In genomic region chr7:88322431-88322830, GRCm38 (mm10) we compare ENCODE assay signal across 24 mouse cellular contexts. TPM values are rescaled to one million over a fixed set of nuclear protein-coding genes. Genes with fewer than 3 reads are reported as not detected.
DNase-seq lines count a peak whose midpoint lies in the region; ATAC-seq and TF ChIP-seq lines count a peak whose summit lies in the region.
"Had no signal": no experiment of that assay in that cellular context is flagged by ENCODE, and none has a peak within 500 bp of the region (broad histone marks: within the 10 kb centered on the region; RNA-seq: fewer than 3 reads in every experiment).

No protein-coding gene starts in this region.

- peak; percentile 16 for DNase-seq in kidney, postnatal 0 days (ENCODE audit: low spot score)
- no peak for DNase-seq in kidney, postnatal 36 days
- DNase-seq in 416B (ENCODE audit: low read depth), result peak; percentile 43
- DNase-seq in MEL (ENCODE audit: low read depth, low spot score), result no peak
- no peak for DNase-seq in spleen, adult 18-20 months
- no peak for DNase-seq in kidney, adult 18-20 months
- DNase-seq: adrenal gland, postnatal 14 days; adrenal gland, postnatal 36 days; B cell, adult 2 months; cerebellum, adult 11-12 months; cerebellum, adult 2 months; cerebellum, adult 9-10 months; cerebellum, postnatal 10 days; cerebellum, postnatal 25 days; forebrain, postnatal 0 days had no signal

- H3K9me3 ChIP-seq in kidney, postnatal 0 days (replicated peaks; ENCODE audit: low read length), result no peaks in the 10 kb centered on the region
- no peaks in the 10 kb centered on the region for H3K9me3 ChIP-seq in MEL (replicated peaks; ENCODE audit: insufficient read depth, low read length)
- H3K9me3 ChIP-seq: embryonic facial prominence, embryonic 10.5 days; embryonic facial prominence, embryonic 12.5 days; forebrain, embryonic 13.5 days; forebrain, embryonic 15.5 days; G1E had no signal

- no peak for TF ChIP-seq POLR2A in MEL (IDR thresholded peaks at IDR 0.05; ENCODE audit: control insufficient read depth in 1 of 2, insufficient read depth in 1 of 2, low read depth in 1 of 2, low read length in 2 of 2, poor library complexity in 1 of 2)

- TF ChIP-seq RAD21 in MEL (IDR thresholded peaks at IDR 0.05; ENCODE audit: low read depth, low read length), result no peak

- no peaks in the 10 kb centered on the region for H3K4me1 ChIP-seq in kidney, postnatal 0 days (replicated peaks; ENCODE audit: insufficient read depth, low read length)
- peaks cover 11 to 17% of the 10 kb centered on the region in 2 experiments for H3K4me1 ChIP-seq in MEL (ENCODE audit: control insufficient read depth in 1 of 2, insufficient read depth in 2 of 2, low read length in 2 of 2)
- H3K4me1 ChIP-seq: embryonic facial prominence, embryonic 10.5 days; embryonic facial prominence, embryonic 12.5 days; forebrain, embryonic 13.5 days; forebrain, embryonic 15.5 days had no signal

- H3K27ac ChIP-seq in kidney, postnatal 0 days, result no peak overlapping the region
- no peak overlapping the region for H3K27ac ChIP-seq in MEL (ENCODE audit: control insufficient read depth, low read depth, low read length)
- H3K27ac ChIP-seq: embryonic facial prominence, embryonic 10.5 days; embryonic facial prominence, embryonic 12.5 days; forebrain, embryonic 13.5 days; forebrain, embryonic 15.5 days had no signal

- no peak overlapping the region for H3K9ac ChIP-seq in kidney, postnatal 0 days (ENCODE audit: low read depth, low read length)
- H3K9ac ChIP-seq in MEL (ENCODE audit: control insufficient read depth, low read depth, low read length, poor library complexity, severe bottlenecking), result no peak overlapping the region
- H3K9ac ChIP-seq: embryonic facial prominence, embryonic 12.5 days; forebrain, embryonic 13.5 days; forebrain, embryonic 15.5 days; forebrain, postnatal 0 days had no signal

- ATAC-seq in kidney, postnatal 0 days (replicated peaks; ENCODE audit: low FRiP score, low read depth), result no peak
- ATAC-seq: activated CD4-positive, CD25-positive, alpha-beta regulatory T cell, adult 4 months; CD4-positive, CD25-positive, alpha-beta regulatory T cell, adult 4 months; forebrain, embryonic 13.5 days; forebrain, embryonic 15.5 days; forebrain, postnatal 0 days; Patski had no signal

- TF ChIP-seq CTCF in kidney, postnatal 0 days (IDR thresholded peaks at IDR 0.05; ENCODE audit: low read depth), result no peak
- no peak for TF ChIP-seq CTCF in MEL (IDR thresholded peaks at IDR 0.05 in 2 of 3, conservative IDR thresholded peaks at IDR 0.05 in 1 of 3; ENCODE audit: control insufficient read depth in 1 of 3, insufficient read depth in 1 of 3, low read depth in 2 of 3, low read length in 3 of 3, poor library complexity in 1 of 3, severe bottlenecking in 1 of 3)

- H3K27me3 ChIP-seq in kidney, postnatal 0 days (ENCODE audit: insufficient read depth, low read length), result no peaks in the 10 kb centered on the region
- no peaks in the 10 kb centered on the region for H3K27me3 ChIP-seq in MEL (ENCODE audit: control insufficient read depth in 1 of 2, insufficient read depth in 2 of 2, low read length in 2 of 2)
- H3K27me3 ChIP-seq: CH12.LX; embryonic facial prominence, embryonic 12.5 days; forebrain, embryonic 13.5 days; forebrain, embryonic 15.5 days; Patski had no signal

- no peaks in the 10 kb centered on the region for H3K79me2 ChIP-seq in MEL (ENCODE audit: control insufficient read depth, insufficient read depth, low read length, poor library complexity)

- WGBS in kidney, postnatal 0 days, result 61% methylated on average over 2 of the region's 2 CpGs

- H3K4me3 ChIP-seq in kidney, postnatal 0 days (replicated peaks; ENCODE audit: low read depth, low read length), result no peak overlapping the region
- H3K4me3 ChIP-seq in MEL (ENCODE audit: control insufficient read depth in 1 of 2, insufficient read depth in 1 of 2, low read depth in 2 of 2, low read length in 2 of 2), result no peak overlapping the region
- H3K4me3 ChIP-seq: embryonic facial prominence, embryonic 10.5 days; embryonic facial prominence, embryonic 12.5 days; forebrain, embryonic 13.5 days; forebrain, embryonic 15.5 days had no signal

- H3K36me3 ChIP-seq in kidney, postnatal 0 days (ENCODE audit: insufficient read depth, low read length), result no peaks in the 10 kb centered on the region
- H3K36me3 ChIP-seq in MEL (ENCODE audit: control insufficient read depth in 1 of 2, insufficient read depth in 2 of 2, low read length in 2 of 2), result peaks cover 0 to 17% of the 10 kb centered on the region in 2 experiments; a peak in 2 of 4 replicates
- H3K36me3 ChIP-seq: embryonic facial prominence, embryonic 10.5 days; embryonic facial prominence, embryonic 12.5 days; forebrain, embryonic 15.5 days; G1E had no signal

- TF ChIP-seq EP300 in MEL (IDR thresholded peaks at IDR 0.05; ENCODE audit: low read depth in 1 of 2, low read length in 2 of 2), result no peak

- H3K4me2 ChIP-seq in kidney, postnatal 0 days (ENCODE audit: low read length), result no peak overlapping the region
- H3K4me2 ChIP-seq: embryonic facial prominence, embryonic 12.5 days; forebrain, embryonic 13.5 days; forebrain, embryonic 15.5 days had no signal

TF ChIP-seq in MEL, 35 proteins besides CTCF, POLR2A, EP300 and RAD21:
- TF ChIP-seq HCFC1 (IDR thresholded peaks at IDR 0.05; ENCODE audit: low read depth, low read length) (no peak), RCOR1 (IDR thresholded peaks at IDR 0.05; ENCODE audit: low read depth, low read length) (0 out of 2 replicates have a peak, but pooled peaks have one; percentile 42), USF1 (IDR thresholded peaks at IDR 0.05; ENCODE audit: low read depth, low read length) (no peak), ZNF384 (IDR thresholded peaks at IDR 0.05; ENCODE audit: low read depth, low read length) (no peak)

RNA-seq across cellular contexts. Expression of gene Ctsc, which starts 44.5 kb away (rescaled TPM):
- 48.0 and 54.6 TPM in 2 replicates for polyA plus RNA-seq in kidney, postnatal 0 days (2015; fragmentation: Nextera tagmentation; extraction: Ambion mirVana)
- total RNA-seq in MEL (2012; rRNA removed), result 50.7 and 59.1 TPM in 2 replicates
- polyA plus RNA-seq in MEL (2012; ENCODE audit: insufficient read depth in 1 of 2, insufficient read length in 2 of 2, low read depth in 1 of 2, low replicate concordance in 2 of 2, missing spikeins in 1 of 2), result 10 to 100 TPM in 1 of 2 experiments, not detected in 1; 51.4 TPM
- polyA plus RNA-seq: G1E had no signal

Comparison
In these comparisons a context has a peak if more than half of its experiments do, and no peak if none do; other contexts are left out.
1. DNase-seq: peak in kidney, postnatal 0 days (single experiment) and 416B (single experiment); none in kidney, postnatal 36 days (0 of 2), MEL (single experiment), spleen, adult 18-20 months (0 of 2) and kidney, adult 18-20 months (single experiment).